Mouse (Mus musculus) layer of hippocampus, adult 2 months (tissue): ENCODE measurements around the gene Gm20431. TPM values are rescaled to one million over a fixed set of nuclear protein-coding genes. Genes with fewer than 3 reads are reported as not detected.
A peak's percentile ranks its signal among the peaks of the same experiment; 100 is the strongest.

Source experiments
- DNase-seq, 2 experiments: peaks; one replicate each; pipeline ENCODE4 v3.0.0; 2022; ENCODE audit warnings: low spot score in 2 of 2
- H3K27ac ChIP-seq: fragments of 200-600 bp; 2 replicates; pipeline ENCODE4 v1.8.1; 2022
- H3K4me3 ChIP-seq: fragments of 200-600 bp; 2 replicates; pipeline ENCODE4 v1.8.1; 2022; ENCODE audit warnings: mild to moderate bottlenecking
- CTCF ChIP-seq: fragments of 200-600 bp; conservative IDR thresholded peaks from 2 replicates; pipeline ENCODE4 v1.8.1; 2022; ENCODE audit warnings: antibody characterized with exemption, mild to moderate bottlenecking, moderate library complexity
- total RNA-seq, 2 experiments: library from RNA; stranded (reverse); gene quantifications; 2 replicates each; pipeline ENCODE4 v1.2.3; 2021

Gm20431 gene
- total RNA-seq, 2 experiments from 2014 or later: 36.5 to 44.2 TPM

- H3K4me3 ChIP-seq: no peak overlapping the region
- no peak for DNase-seq
- H3K27ac ChIP-seq: no peak overlapping the region
- TF ChIP-seq CTCF: no peak
These were observed 4.8 kb upstream of the Gm20431 start for GRCm38 (mm10) chr2:167665972-167666713.

DNA sequence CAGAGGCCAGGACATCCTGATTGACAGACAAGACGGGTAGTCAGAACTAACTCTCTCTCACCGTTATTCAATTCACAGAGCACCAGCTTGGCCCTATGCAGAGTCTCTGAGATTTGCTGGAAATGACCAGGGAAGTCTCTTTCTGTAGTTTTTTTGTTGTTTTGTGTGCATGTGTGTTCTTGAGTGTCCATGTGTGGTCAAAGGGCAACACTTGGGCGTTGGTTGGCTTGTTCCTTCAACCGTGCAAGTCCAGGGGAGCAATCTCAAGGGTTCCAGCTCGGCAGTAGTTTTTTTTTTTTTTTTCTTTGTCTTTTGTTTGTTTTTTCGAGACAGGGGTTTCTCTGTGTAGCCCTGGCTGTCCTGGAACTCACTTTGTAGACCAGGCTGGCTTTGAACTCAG, 1.4 kb upstream of the Gm20431 start:
- Histone ChIP-seq H3K4me3 (no peak overlapping the region), H3K27ac (no peak overlapping the region)
- no peak for DNase-seq
- no peak for TF ChIP-seq CTCF

DNA sequence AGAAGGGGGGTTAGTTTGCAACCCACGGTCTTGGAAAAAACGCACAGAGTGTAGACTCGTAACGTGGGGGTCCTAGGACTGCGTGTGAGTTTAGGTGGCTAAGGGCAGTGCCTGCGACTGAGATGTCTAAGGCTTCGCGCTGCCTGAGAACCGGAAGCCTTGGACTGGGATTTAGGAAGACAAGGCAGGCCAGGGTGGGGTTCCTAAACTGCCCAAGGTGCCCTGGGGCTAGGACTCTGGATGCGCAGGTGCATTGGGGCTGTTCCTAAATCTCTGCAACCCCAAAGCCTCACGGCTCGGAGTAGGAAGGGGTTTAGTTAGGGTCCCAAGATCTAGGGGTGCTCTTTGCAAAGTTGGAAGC, 705 bp downstream of the Gm20431 start:
- Histone ChIP-seq H3K4me3 (peak overlapping the region; percentile 94), H3K27ac (peak overlapping the region; percentile 93)
- no peak for TF ChIP-seq CTCF
- no peak for DNase-seq

GRCm38 (mm10) chr2:167659847-167660610, 1.3 kb downstream of the Gm20431 start:
- Histone ChIP-seq H3K4me3 (peak overlapping the region; percentile 94), H3K27ac (peak overlapping the region; percentile 93)
- peak; percentile 41 to 53 for DNase-seq
- no peak for TF ChIP-seq CTCF

GRCm38 (mm10) chr2:167659177-167659846, 2.0 kb downstream of the Gm20431 start:
- DNase-seq: no peak
- Histone ChIP-seq H3K4me3 (peak overlapping the region; percentile 94), H3K27ac (peak overlapping the region; percentile 93)
- no peak for TF ChIP-seq CTCF

DNA sequence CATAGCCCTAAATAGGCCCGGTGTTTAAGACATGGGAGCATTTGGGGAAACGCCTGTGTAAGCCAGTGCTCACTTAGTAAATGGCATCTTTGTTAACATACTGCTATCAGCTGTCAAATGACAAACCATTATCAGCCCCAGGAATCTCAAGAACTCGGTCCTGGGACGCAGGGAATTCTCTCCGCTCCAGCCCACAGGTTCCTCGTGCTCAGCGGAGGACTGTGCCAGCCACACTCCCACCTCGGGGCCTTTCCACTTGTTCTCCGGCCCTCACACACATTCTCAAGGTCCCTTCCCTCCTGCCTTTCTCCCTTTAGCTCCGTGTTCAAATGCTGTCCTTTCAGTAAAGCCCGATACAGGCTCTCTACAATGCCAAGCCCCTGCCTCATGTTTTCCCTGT, 2.6 kb downstream of the Gm20431 start:
- DNase-seq: no peak
- TF ChIP-seq CTCF: no peak
- Histone ChIP-seq H3K4me3 (peak overlapping the region; percentile 13; the same call in 1 of the 2 replicates), H3K27ac (peak overlapping the region; percentile 93; the same call in 1 of the 2 replicates)

GRCm38 (mm10) chr2:167657973-167658372, 3.3 kb downstream of the Gm20431 start:
- peak overlapping the region; percentile 93; the same call in 1 of the 2 replicates for H3K27ac ChIP-seq
- no peak for TF ChIP-seq CTCF
- H3K4me3 ChIP-seq: no peak overlapping the region
- no peak for DNase-seq

- DNase-seq: no peak
- Histone ChIP-seq H3K27ac (peak overlapping the region; percentile 54), H3K4me3 (no peak overlapping the region; the same call in 1 of the 2 replicates)
- no peak for TF ChIP-seq CTCF
These were observed 4.4 kb downstream of the Gm20431 start for GRCm38 (mm10) chr2:167656629-167657478.

DNA sequence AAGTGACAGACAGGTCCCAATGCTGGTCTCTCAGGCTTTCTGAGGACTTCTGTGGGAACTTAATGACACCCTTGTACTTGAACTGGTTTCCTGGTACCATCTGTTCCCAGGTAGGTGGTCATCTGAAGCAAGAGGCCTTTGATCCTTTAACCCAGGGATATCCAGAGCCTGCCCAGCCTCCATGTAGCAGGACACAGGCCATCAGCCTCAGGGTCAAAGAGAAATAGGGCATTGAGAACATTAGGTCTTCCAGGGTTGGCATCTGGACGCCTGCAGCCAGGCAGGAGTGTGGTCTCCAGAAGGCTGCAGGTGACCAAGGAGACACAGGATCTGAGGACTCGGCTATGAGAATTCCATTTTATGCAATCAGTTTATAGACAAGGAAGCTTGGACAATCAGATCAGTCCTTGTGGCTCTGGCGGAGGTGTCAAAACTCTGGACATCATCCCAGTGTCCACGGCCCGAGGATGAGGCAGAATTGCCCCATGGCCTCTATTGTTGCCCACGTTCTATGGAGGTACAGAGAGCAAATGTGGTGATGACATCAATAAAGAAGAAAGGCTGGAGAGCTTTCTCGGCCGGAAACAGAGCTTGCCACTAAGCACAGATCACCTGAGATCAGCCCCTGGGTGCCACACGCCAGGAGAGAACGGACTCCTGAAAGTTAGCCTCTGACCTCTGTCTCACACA, 6.2 kb downstream of the Gm20431 start:
- no peak for DNase-seq

DNA sequence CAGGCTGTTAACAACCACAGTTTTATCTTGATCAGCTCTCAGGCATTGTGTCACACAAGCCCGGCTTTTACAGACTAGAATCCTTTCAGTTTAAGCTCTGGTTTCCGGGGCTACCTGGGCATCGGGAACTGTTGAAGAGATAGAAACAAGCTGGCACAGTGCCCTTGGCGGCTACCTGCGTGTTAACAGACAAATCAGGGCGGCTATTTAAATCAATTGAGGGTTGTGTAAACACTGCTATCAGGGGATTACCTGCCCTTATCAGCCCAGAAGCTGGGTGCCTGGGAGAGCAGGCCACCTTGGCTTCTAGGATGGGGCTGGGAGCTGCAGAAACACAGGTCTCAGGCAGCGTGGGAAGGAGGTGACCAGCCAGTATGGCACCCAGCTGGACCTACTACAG, 8.6 kb downstream of the Gm20431 start:
- TF ChIP-seq CTCF: no peak
- Histone ChIP-seq H3K4me3 (no peak overlapping the region), H3K27ac (peak overlapping the region; percentile 90)
- DNase-seq: no peak

More for the DNA sequence above, 6.2 kb downstream of the Gm20431 start:
- Histone ChIP-seq H3K27ac (peak overlapping the region; percentile 18; the same call in 1 of the 2 replicates), H3K4me3 (no peak overlapping the region)
- TF ChIP-seq CTCF: no peak

GRCm38 (mm10) chr2:167651622-167652021, 9.7 kb downstream of the Gm20431 start:
- DNase-seq: no peak
- H3K4me3 ChIP-seq: no peak overlapping the region
- peak overlapping the region; percentile 90 for H3K27ac ChIP-seq
- peak; percentile 59 for TF ChIP-seq CTCF
